In genomic region chr2:33347607-33348006, GRCm38 (mm10) we compare ENCODE assay signal across 9 mouse cellular contexts. TPM values are rescaled to one million over a fixed set of nuclear protein-coding genes. Genes with fewer than 3 reads are reported as not detected.
DNase-seq lines count a peak whose midpoint lies in the region; ATAC-seq and TF ChIP-seq lines count a peak whose summit lies in the region.
"Had no signal": no experiment of that assay in that cellular context is flagged by ENCODE, and none has a peak within 500 bp of the region (broad histone marks: within the 10 kb centered on the region; RNA-seq: fewer than 3 reads in every experiment).

No protein-coding gene starts in this region.

- intact Hi-C loops in left cerebral cortex, postnatal 25 days (cut with DNase I): loop anchor here (1.0 to 10.0 kb wide), 3 partner anchors 55 to 363 kb away; partner anchors contain the start of genes Angptl2 and Slc2a8

- H3K27me3 ChIP-seq in liver, embryonic 14.5 days (ENCODE audit: control insufficient read depth, insufficient read depth, low read length): no peaks in the 10 kb centered on the region

- no peaks in the 10 kb centered on the region for H3K4me1 ChIP-seq in liver, embryonic 14.5 days (replicated peaks; ENCODE audit: control insufficient read depth in 2 of 2, insufficient read depth in 2 of 2, low read length in 1 of 2)

- no peak overlapping the region for H3K9ac ChIP-seq in liver, embryonic 14.5 days (replicated peaks)

- H3K4me3 ChIP-seq in liver, embryonic 14.5 days (ENCODE audit: insufficient read depth in 1 of 2, low read depth in 2 of 2, low read length in 2 of 2): no peak overlapping the region
- H3K4me3 ChIP-seq: myocyte had no signal

- no peak overlapping the region for H3K27ac ChIP-seq in liver, embryonic 14.5 days

- DNase-seq in cerebellum, adult 18-20 months: peak; percentile 56 to 61
- peak; percentile 39 to 42 for DNase-seq in left cerebral cortex, postnatal 25 days (ENCODE audit: low spot score in 2 of 2)
- DNase-seq in left cerebral cortex, adult 11 months (ENCODE audit: low spot score): no peak
- peak; percentile 25 for DNase-seq in MN1 (ENCODE audit: low spot score)
- DNase-seq in embryo, embryonic 10 days (ENCODE audit: low spot score): peak; percentile 73
- no peak for DNase-seq in liver, embryonic 14.5 days (ENCODE audit: low read depth in 3 of 3, low spot score in 3 of 3)
- DNase-seq in thymus, postnatal 25 days: peak; percentile 66

- H3K9me3 ChIP-seq in liver, embryonic 14.5 days (ENCODE audit: control insufficient read depth, low read length): no peaks in the 10 kb centered on the region

- no peak overlapping the region for H3K4me2 ChIP-seq in liver, embryonic 14.5 days (ENCODE audit: low read depth)

- no peak for TF ChIP-seq EP300 in liver, embryonic 14.5 days (IDR thresholded peaks at IDR 0.05; ENCODE audit: low read depth)

- TF ChIP-seq CTCF in liver, embryonic 14.5 days (IDR thresholded peaks at IDR 0.05; ENCODE audit: low read depth): peak; percentile 89

- no peaks in the 10 kb centered on the region for H3K36me3 ChIP-seq in liver, embryonic 14.5 days (replicated peaks; ENCODE audit: control insufficient read depth, insufficient read depth, low read depth)

- no peak for ATAC-seq in cerebellum, adult (ENCODE audit: insufficient number of reproducible peaks, low FRiP score, low TSS enrichment)
- no peak for ATAC-seq in liver, embryonic 14.5 days (ENCODE audit: insufficient read depth)

- WGBS in liver, embryonic 14.5 days (ENCODE audit: insufficient replicate concordance): 18% methylated on average over 3 of the region's 3 CpGs

RNA-seq across cellular contexts. Expression of gene Ralgps1, which starts 23.7 kb away (rescaled TPM):
- 10 to 100 TPM; 56.8 to 59.2 TPM for total RNA-seq in left cerebral cortex, postnatal 25 days (2021)
- polyA plus RNA-seq in liver, embryonic 14.5 days (2012; rRNA removed): 0.71 and 0.86 TPM in 2 replicates
- 0.58 and 0.67 TPM in 2 replicates for polyA plus RNA-seq in liver, embryonic 14.5 days (2014; fragmentation: Nextera tagmentation; extraction: Ambion mirVana)

Comparison
In these comparisons a context has a peak if more than half of its experiments do, and no peak if none do; other contexts are left out.
1. DNase-seq: peak in cerebellum, adult 18-20 months (2 of 2), left cerebral cortex, postnatal 25 days (2 of 2), MN1 (single experiment), embryo, embryonic 10 days (single experiment) and thymus, postnatal 25 days (single experiment); none in left cerebral cortex, adult 11 months (single experiment) and liver, embryonic 14.5 days (0 of 3).